Mouse (Mus musculus) cerebellum, adult 2 months (tissue): ENCODE measurements around the gene Rbmxl1.

ENCODE experiments used
- CTCF ChIP-seq: fragments of 200-500 bp; IDR thresholded peaks from 2 replicates; pipeline ENCODE4 v1.5.1; 2011; ENCODE audit warnings: low read depth, mild to moderate bottlenecking, control low read depth, low read length, moderate library complexity, borderline replicate concordance; ENCODE audit not compliant: insufficient read depth
- POLR2A ChIP-seq: fragments of 200-500 bp; IDR thresholded peaks from 2 replicates; pipeline ENCODE4 v1.6.1; 2011; ENCODE audit warnings: low read length, control low read depth, borderline replicate concordance; ENCODE audit not compliant: insufficient read depth

GRCm38 (mm10) chr8:78467889-78468288 is 40.8 kb downstream of the Rbmxl1 start:
- TF ChIP-seq POLR2A = no peak
- TF ChIP-seq CTCF = no peak
